Mouse (Mus musculus) kidney, adult 2 months (tissue): ENCODE measurements around the gene Fam114a1. TPM values are rescaled to one million over a fixed set of nuclear protein-coding genes. Genes with fewer than 3 reads are reported as not detected.
A peak's percentile ranks its signal among the peaks of the same experiment; 100 is the strongest.

Source experiments
- DNase-seq: peaks from one replicate; pipeline ENCODE4 v3.0.0; 2021
- H3K27ac ChIP-seq: fragments of 200-500 bp; 2 replicates; pipeline ENCODE4 v1.5.1; 2012; ENCODE audit warnings: low read depth, low read length, control low read depth, inconsistent platforms; ENCODE audit not compliant: insufficient read depth
- H3K27me3 ChIP-seq: fragments of 200-500 bp; replicated peaks from 2 replicates; pipeline ENCODE4 v1.6.1; 2012; ENCODE audit warnings: mild to moderate bottlenecking, moderate library complexity, low read length, inconsistent platforms; ENCODE audit not compliant: control insufficient read depth, insufficient read depth
- H3K36me3 ChIP-seq: fragments of 200-500 bp; 2 replicates; pipeline ENCODE4 v1.6.1; 2012; ENCODE audit warnings: mild to moderate bottlenecking, moderate library complexity, low read length, inconsistent platforms; ENCODE audit not compliant: control insufficient read depth, insufficient read depth
- H3K4me1 ChIP-seq: fragments of 200-500 bp; 2 replicates; pipeline ENCODE4 v1.6.1; 2011; ENCODE audit warnings: low read length; ENCODE audit not compliant: control insufficient read depth, insufficient read depth
- H3K4me3 ChIP-seq: fragments of 200-500 bp; 2 replicates; pipeline ENCODE4 v1.5.1; 2011; ENCODE audit warnings: mild to moderate bottlenecking, low read depth, low read length, control low read depth; ENCODE audit not compliant: insufficient read depth
- CTCF ChIP-seq: fragments of 200-500 bp; conservative IDR thresholded peaks from 2 replicates; pipeline ENCODE4 v1.5.1; 2011; ENCODE audit warnings: low read depth, mild to moderate bottlenecking, control low read depth, low read length, moderate library complexity, mixed read lengths; ENCODE audit not compliant: insufficient read depth, insufficient read length
- POLR2A ChIP-seq: fragments of 200-500 bp; IDR thresholded peaks from one replicate; pipeline ENCODE4 v1.6.1; 2011; ENCODE audit warnings: low read depth, low read length, control low read depth
- WGBS: fragments of 180-500 bp; shearing (Covaris S2); methylation state at CpG from one replicate; pipeline ENCODE4 v1.1.7; 2018; 5-methylcytosine and 5-hydroxymethylcytosine counted together
- polyA plus RNA-seq: library from polyadenylated mRNA; depleted of rRNA; stranded (reverse); fragments of >200 nt; gene quantifications from 2 replicates; pipeline ENCODE4 v1.2.3, GENCODE M21; 2012

Fam114a1 gene
- polyA plus RNA-seq, 1 experiment = 7.7 TPM

DNA sequence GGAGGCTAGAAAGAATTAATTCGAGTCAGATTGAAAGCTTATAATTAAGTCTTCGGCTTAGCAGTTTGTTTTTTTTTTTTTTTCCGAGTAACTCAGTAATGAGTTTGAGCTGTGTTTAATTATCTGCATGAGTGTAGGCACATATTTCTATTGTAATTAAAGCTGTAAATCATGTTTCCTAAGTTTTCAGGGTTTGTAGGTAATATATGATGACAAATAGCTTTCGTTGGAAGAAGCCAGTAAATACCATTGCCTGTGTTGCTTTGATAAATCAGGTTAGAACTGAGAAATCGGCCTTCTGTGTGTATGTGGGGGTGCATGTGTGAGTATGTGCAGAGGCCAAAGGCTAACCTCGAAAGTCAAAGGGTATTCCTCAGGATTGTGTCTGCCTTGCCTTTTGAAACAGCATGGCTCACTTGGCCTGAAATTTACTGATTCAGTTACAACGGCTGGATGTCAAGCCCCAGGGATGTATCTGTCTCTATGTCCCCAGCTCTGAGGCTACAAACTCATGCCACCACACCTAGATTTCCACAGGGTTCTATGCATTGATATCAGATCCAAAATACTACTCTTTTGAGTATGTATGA, 34.2 kb downstream of the Fam114a1 start:
- DNase-seq = peak; percentile 12
- Histone ChIP-seq H3K36me3 (no peaks in the 10 kb centered on the region), H3K4me1 (peaks cover 3% of the 10 kb centered on the region; the same call in 1 of the 2 replicates), H3K27me3 (no peaks in the 10 kb centered on the region), H3K27ac (0 out of 2 replicates have a peak overlapping the region, but pooled peaks have one; percentile 56), H3K4me3 (no peak overlapping the region)
- 26% methylated on average over 7 of the region's 7 CpGs for WGBS
- TF ChIP-seq POLR2A (no peak), CTCF (no peak)

DNA sequence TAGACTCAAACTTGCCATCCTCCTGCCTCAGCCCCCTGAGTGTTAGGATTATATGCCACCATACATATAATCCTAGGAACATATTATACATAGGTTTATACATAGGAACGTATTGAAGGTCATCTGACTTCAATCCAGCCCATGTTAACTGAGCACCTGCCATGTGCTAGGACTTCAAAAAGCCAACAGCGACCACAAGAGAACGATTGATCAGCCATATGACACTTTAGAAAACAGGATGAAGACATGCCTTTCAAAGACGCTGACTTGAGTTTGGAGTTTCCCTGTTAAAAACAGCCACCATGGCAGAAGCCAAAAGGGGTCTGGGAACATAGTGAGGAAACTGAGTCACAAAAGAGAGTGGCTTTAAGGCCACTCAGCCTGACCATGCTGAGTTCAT, 35.4 kb downstream of the Fam114a1 start:
- DNase-seq = no peak
- Histone ChIP-seq H3K4me1 (peaks cover 3% of the 10 kb centered on the region; the same call in 1 of the 2 replicates), H3K27me3 (no peaks in the 10 kb centered on the region), H3K4me3 (no peak overlapping the region), H3K27ac (no peak overlapping the region), H3K36me3 (no peaks in the 10 kb centered on the region)
- TF ChIP-seq CTCF = no peak
- TF ChIP-seq POLR2A = no peak
- WGBS = 93% methylated on average over 4 of the region's 4 CpGs

DNA sequence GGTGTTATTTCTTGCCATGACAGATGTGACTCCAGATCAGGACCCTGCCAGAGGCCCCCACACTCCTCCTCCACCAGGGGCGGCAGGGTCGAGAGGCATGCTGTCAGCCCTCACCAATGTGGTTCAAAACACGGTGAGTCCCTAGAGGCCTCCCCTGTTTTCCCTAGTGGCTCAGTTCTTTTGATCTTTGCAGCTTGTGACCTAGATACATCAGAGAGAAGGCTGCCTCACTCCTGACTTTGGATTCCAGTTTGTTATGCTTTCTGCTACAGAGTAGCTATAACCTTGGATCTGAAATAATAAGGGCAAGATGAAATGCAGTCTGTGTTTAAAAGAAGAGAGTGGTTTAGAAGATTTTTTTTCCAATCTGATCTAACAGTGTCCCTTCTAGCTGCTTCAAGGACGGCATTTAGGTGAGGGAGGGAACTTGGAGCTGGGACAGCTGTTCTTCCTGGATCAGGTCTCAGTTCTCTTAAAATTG, 36.2 kb downstream of the Fam114a1 start:
- Histone ChIP-seq H3K4me1 (peaks cover 3% of the 10 kb centered on the region; the same call in 1 of the 2 replicates), H3K36me3 (no peaks in the 10 kb centered on the region), H3K27ac (no peak overlapping the region), H3K27me3 (no peaks in the 10 kb centered on the region), H3K4me3 (no peak overlapping the region)
- TF ChIP-seq POLR2A = no peak
- TF ChIP-seq CTCF = no peak
- no peak for DNase-seq
- 46% methylated on average over 4 of the region's 4 CpGs for WGBS

DNA sequence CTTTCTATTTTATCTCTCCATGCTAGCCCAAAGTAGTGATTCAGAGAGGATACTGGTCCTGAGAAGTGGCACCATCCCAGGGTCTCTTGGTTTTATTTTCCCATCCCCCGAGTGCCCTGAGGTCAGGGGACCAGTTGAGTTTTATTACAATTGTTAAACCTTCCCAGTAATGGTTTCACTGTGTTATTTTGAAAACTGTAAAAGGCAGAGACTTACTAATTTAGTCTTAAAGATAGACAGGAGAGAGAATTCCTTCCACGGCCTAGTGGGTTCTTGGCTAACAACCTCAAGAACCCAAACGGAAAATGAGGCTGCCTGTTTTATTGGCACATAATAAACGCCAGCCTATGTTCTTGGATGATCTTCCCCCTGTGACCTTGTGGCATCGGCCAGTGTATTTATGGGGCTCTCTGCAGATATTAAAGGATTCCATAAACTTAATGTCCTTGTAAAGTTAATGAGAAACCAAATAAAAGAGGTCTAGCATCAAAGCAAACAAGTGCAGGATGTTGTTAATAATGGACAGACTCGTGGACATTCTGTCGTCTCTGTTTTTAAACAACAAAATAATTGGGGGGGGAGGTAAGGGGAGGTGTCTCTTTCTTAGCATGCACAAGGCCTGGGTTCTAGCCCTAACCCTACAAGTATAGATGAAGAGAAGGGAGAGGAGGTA, 42.2 kb downstream of the Fam114a1 start:
- WGBS = 24% methylated on average over 7 of the region's 7 CpGs
- TF ChIP-seq POLR2A = no peak
- no peak for TF ChIP-seq CTCF
- Histone ChIP-seq H3K4me3 (no peak overlapping the region), H3K4me1 (no peaks in the 10 kb centered on the region), H3K27ac (no peak overlapping the region), H3K27me3 (no peaks in the 10 kb centered on the region), H3K36me3 (no peaks in the 10 kb centered on the region)
- no peak for DNase-seq

DNA sequence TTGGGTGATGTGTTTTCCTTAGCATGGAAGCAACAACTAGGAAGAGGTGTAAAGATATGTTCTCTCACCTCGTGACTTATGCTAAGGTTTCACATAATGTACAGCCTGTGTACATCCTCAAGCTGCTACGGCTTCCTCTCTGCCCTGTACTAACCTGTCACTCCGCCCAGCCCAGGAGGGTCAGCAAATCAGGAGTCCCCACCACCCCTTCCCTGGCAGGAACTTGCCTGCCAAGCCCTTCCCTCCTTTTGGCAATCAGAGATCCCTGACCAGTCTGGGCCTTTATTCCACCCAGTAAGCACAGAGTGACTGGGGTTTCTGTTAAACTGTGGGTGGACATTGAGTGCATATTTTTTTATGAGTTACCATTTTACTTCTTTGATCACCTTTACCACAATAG, 45.6 kb downstream of the Fam114a1 start:
- 0 out of 2 replicates have a peak, but pooled peaks cover 3% of the 10 kb centered on the region for H3K4me1 ChIP-seq
- no peaks in the 10 kb centered on the region for H3K27me3 ChIP-seq
- TF ChIP-seq CTCF (no peak), POLR2A (no peak)
- H3K27ac ChIP-seq = no peak overlapping the region
- H3K4me3 ChIP-seq = no peak overlapping the region
- WGBS = 94% methylated on average over 3 of the region's 3 CpGs
- DNase-seq = no peak
- no peaks in the 10 kb centered on the region for H3K36me3 ChIP-seq

DNA sequence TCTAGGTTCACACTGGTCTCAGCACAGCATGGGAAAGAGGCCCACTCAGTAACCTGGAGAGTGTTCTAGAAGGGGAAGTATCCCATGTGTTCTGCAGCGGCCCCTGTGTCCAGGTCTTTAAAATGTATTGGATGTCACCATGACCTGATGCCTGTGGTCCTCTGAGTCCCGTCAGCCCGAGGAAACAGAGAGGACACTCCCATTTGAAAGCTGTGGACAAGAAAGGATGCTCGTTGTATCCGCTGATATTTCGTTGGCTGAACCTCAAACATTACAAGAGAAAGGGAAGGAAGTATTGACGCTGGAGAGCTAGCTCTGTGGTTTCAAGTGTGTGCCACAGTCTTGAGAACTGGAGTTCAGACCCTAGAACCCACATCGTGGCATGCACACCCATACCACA, 49.2 kb downstream of the Fam114a1 start:
- no peaks in the 10 kb centered on the region for H3K27me3 ChIP-seq
- H3K36me3 ChIP-seq = no peaks in the 10 kb centered on the region
- no peak overlapping the region for H3K27ac ChIP-seq
- TF ChIP-seq CTCF (no peak), POLR2A (no peak)
- H3K4me3 ChIP-seq = no peak overlapping the region
- WGBS = 64% methylated on average over 8 of the region's 8 CpGs
- H3K4me1 ChIP-seq = 0 out of 2 replicates have a peak, but pooled peaks cover 3% of the 10 kb centered on the region
- peak; percentile 24 for DNase-seq

DNA sequence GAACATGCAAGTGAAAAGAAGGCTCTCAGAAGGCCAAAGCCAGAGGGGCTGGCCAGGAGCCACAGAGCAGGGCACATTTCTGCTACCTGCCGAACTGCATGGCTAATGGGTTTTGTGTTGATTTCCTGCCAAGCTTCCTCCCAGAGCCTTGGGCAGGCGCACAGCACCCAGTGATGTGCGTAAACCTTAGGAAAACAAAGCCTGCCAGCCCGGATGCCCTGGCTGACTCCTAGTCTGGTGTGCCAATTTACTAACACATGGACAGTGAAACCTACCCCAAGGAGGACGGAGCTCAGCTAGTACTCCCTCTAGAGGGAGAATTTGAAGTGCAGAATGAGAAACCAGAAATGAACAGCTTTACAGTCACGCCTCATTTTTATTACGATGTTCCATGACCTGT, 50.0 kb downstream of the Fam114a1 start:
- DNase-seq = peak; percentile 92
- Histone ChIP-seq H3K36me3 (no peaks in the 10 kb centered on the region), H3K27me3 (no peaks in the 10 kb centered on the region), H3K27ac (0 out of 2 replicates have a peak overlapping the region, but pooled peaks have one; percentile 2), H3K4me1 (0 out of 2 replicates have a peak, but pooled peaks cover 3% of the 10 kb centered on the region), H3K4me3 (no peak overlapping the region)
- WGBS = 16% methylated on average over 7 of the region's 7 CpGs
- TF ChIP-seq POLR2A = no peak
- TF ChIP-seq CTCF = peak; percentile 32; the same call in 1 of the 2 replicates
